In genomic region chrX:135742304-135743055, GRCm38 (mm10) we compare ENCODE assay signal across 7 mouse cellular contexts. TPM values are rescaled to one million over a fixed set of nuclear protein-coding genes. Genes with fewer than 3 reads are reported as not detected.
DNase-seq lines count a peak whose midpoint lies in the region; ATAC-seq lines count a peak whose summit lies in the region.

Armcx5 (plus strand) TSS chrX:135742733.
Gprasp1 (plus strand) TSS chrX:135742733.

- no peaks in the 10 kb centered on the region for H3K27me3 ChIP-seq in intestine, embryonic 15.5 days (replicated peaks)
- H3K27me3 ChIP-seq in midbrain, embryonic 10.5 days (ENCODE audit: low read depth, poor library complexity, severe bottlenecking): peaks cover 28% of the 10 kb centered on the region

- peak within 1 kb of the TSS; percentile 54 for H3K4me3 ChIP-seq in intestine, embryonic 15.5 days (replicated peaks)
- peak within 1 kb of the TSS; percentile 68 for H3K4me3 ChIP-seq in midbrain, embryonic 10.5 days

- H3K4me2 ChIP-seq in intestine, embryonic 15.5 days (replicated peaks): peak within 1 kb of the TSS; percentile 46

- 0 out of 2 replicates have a peak within 1 kb of the TSS, but pooled peaks have one; percentile 66 for H3K27ac ChIP-seq in intestine, embryonic 15.5 days
- H3K27ac ChIP-seq in midbrain, embryonic 10.5 days (replicated peaks): peak within 1 kb of the TSS; percentile 86

- peak within 1 kb of the TSS; percentile 64 for H3K9ac ChIP-seq in intestine, embryonic 15.5 days

- H3K4me1 ChIP-seq in intestine, embryonic 15.5 days (replicated peaks): no peaks in the 10 kb centered on the region
- peaks cover 6% of the 10 kb centered on the region for H3K4me1 ChIP-seq in midbrain, embryonic 10.5 days

- WGBS in intestine, embryonic 15.5 days: 21% methylated on average over 48 of the region's 48 CpGs
- 18% methylated on average over 48 of the region's 48 CpGs for WGBS in midbrain, embryonic 10.5 days

- intact Hi-C loops in gastrocnemius, postnatal 36 days (cut with DNase I): no loop called here
- intact Hi-C loops in left cerebral cortex, postnatal 25 days (cut with DNase I): loop anchor here (10.0 kb wide), 1 partner anchor 52 kb away; the partner anchor contains the start of gene Bhlhb9

- H3K36me3 ChIP-seq in intestine, embryonic 15.5 days: no peaks in the 10 kb centered on the region
- H3K36me3 ChIP-seq in midbrain, embryonic 10.5 days: peaks cover 18% of the 10 kb centered on the region

- ATAC-seq in intestine, embryonic 15.5 days: peak; percentile 98

- peak; percentile 91 for DNase-seq in adrenal gland, adult 2 months
- DNase-seq in embryo, embryonic 11.5 days (ENCODE audit: low read depth, low spot score): peak; percentile 77
- peak; percentile 71 to 76 for DNase-seq in gastrocnemius, postnatal 36 days
- peak; percentile 86 to 93 for DNase-seq in left cerebral cortex, postnatal 25 days (ENCODE audit: low spot score in 2 of 2)
- peak; percentile 81 for DNase-seq in midbrain, embryonic 10.5 days (ENCODE audit: low spot score)
- peak; percentile 72 for DNase-seq in right cerebral cortex, postnatal 4 days

- H3K9me3 ChIP-seq in intestine, embryonic 15.5 days: no peaks in the 10 kb centered on the region
- H3K9me3 ChIP-seq in midbrain, embryonic 10.5 days (replicated peaks): no peaks in the 10 kb centered on the region

RNA-seq across cellular contexts. Expression of gene Armcx5, which starts in this region (rescaled TPM):
- total RNA-seq in adrenal gland, adult 2 months (2021): 10 to 100 TPM in 1 of 2 experiments, 1 to 10 TPM in 1; 9.8 to 24.1 TPM
- polyA plus RNA-seq in adrenal gland, adult 2 months (2012; rRNA removed): 0.38 and 0.57 TPM in 2 replicates
- total RNA-seq in gastrocnemius, postnatal 36 days (2021): 1 to 10 TPM; 2.6 to 3.8 TPM
- polyA plus RNA-seq in intestine, embryonic 15.5 days (2015; fragmentation: Nextera tagmentation; extraction: Ambion mirVana): 6.8 and 7.2 TPM in 2 replicates
- total RNA-seq in left cerebral cortex, postnatal 25 days (2021): 10 to 100 TPM; 29.2 to 32.7 TPM
- polyA plus RNA-seq in midbrain, embryonic 10.5 days (2016; fragmentation: Nextera tagmentation; extraction: Ambion mirVana): 9.0 and 9.3 TPM in 2 replicates

RNA-seq across cellular contexts. Expression of gene Gprasp1, which starts in this region (rescaled TPM):
- total RNA-seq in adrenal gland, adult 2 months (2021): 100 to 1,000 TPM in 1 of 2 experiments, 10 to 100 TPM in 1; 66.2 to 130 TPM
- 28.7 and 38.8 TPM in 2 replicates for polyA plus RNA-seq in adrenal gland, adult 2 months (2012; rRNA removed)
- total RNA-seq in gastrocnemius, postnatal 36 days (2021): 10 to 100 TPM; 13.7 to 16.2 TPM
- 27.7 and 30.0 TPM in 2 replicates for polyA plus RNA-seq in intestine, embryonic 15.5 days (2015; fragmentation: Nextera tagmentation; extraction: Ambion mirVana)
- total RNA-seq in left cerebral cortex, postnatal 25 days (2021): 100 to 1,000 TPM; 334 to 352 TPM
- 48.0 and 66.6 TPM in 2 replicates for polyA plus RNA-seq in midbrain, embryonic 10.5 days (2016; fragmentation: Nextera tagmentation; extraction: Ambion mirVana)

Comparison
In these comparisons a context has a peak if more than half of its experiments do, and no peak if none do; other contexts are left out.
1. Peak in every context shown above with its lines: DNase-seq, ATAC-seq, H3K4me3 ChIP-seq and H3K27ac ChIP-seq.